Mouse (Mus musculus) stomach, embryonic 16.5 days (tissue): Measurements from ENCODE around the gene Acoxl. TPM values are rescaled to one million over a fixed set of nuclear protein-coding genes. Genes with fewer than 3 reads are reported as not detected.

Source experiments
- ATAC-seq: fragments of 200-750 bp; cut with Nextera tagmentation; 2 replicates; pipeline ENCODE4 v1.8.0; 2017; ENCODE audit warnings: moderate number of reproducible peaks, moderate TSS enrichment; ENCODE audit not compliant: insufficient read depth, low FRiP score
- H3K27ac ChIP-seq: fragments of 300-500 bp; sonication (generic); 2 replicates; pipeline ENCODE4 v1.5.1; 2014; ENCODE audit warnings: low read length
- H3K27me3 ChIP-seq: fragments of 300-500 bp; sonication (generic); 2 replicates; pipeline ENCODE4 v1.6.1; 2014; ENCODE audit warnings: low read length, control low read depth, mixed read lengths; ENCODE audit not compliant: control insufficient read depth, insufficient read depth
- H3K36me3 ChIP-seq: fragments of 300-500 bp; sonication (generic); 2 replicates; pipeline ENCODE4 v1.6.1; 2014; ENCODE audit warnings: low read length; ENCODE audit not compliant: control insufficient read depth, insufficient read depth
- H3K4me1 ChIP-seq: fragments of 300-500 bp; sonication (generic); 2 replicates; pipeline ENCODE4 v1.6.1; 2014; ENCODE audit warnings: low read length, control low read depth, mixed read lengths; ENCODE audit not compliant: control insufficient read depth, insufficient read depth
- H3K4me2 ChIP-seq: fragments of 300-500 bp; sonication (generic); 2 replicates; pipeline ENCODE4 v1.6.1; 2014; ENCODE audit warnings: low read depth, low read length, mixed read lengths
- H3K4me3 ChIP-seq: fragments of 300-500 bp; sonication (generic); replicated peaks from 2 replicates; pipeline ENCODE4 v1.5.1; 2014; ENCODE audit warnings: mild to moderate bottlenecking, low read length
- H3K9ac ChIP-seq: fragments of 300-500 bp; sonication (generic); 2 replicates; pipeline ENCODE4 v1.6.1; 2014; ENCODE audit warnings: low read length
- H3K9me3 ChIP-seq: fragments of 300-500 bp; sonication (generic); replicated peaks from 2 replicates; pipeline ENCODE4 v1.6.1; 2016; ENCODE audit warnings: low read length, control low read depth; ENCODE audit not compliant: control insufficient read depth
- WGBS: fragments of 180-500 bp; shearing (Covaris S2); extraction: QIAGEN DNeasy Blood & Tissue Kit; methylation state at CpG from one replicate; pipeline ENCODE4 v1.1.7; 2014; 5-methylcytosine and 5-hydroxymethylcytosine counted together
- polyA plus RNA-seq: library from polyadenylated mRNA; unstranded; fragments of >200 nt; fragmentation: Nextera tagmentation; extraction: Ambion mirVana; gene quantifications from 2 replicates; pipeline ENCODE4 v1.2.1, GENCODE M21; 2015

Gene Acoxl
- polyA plus RNA-seq, 1 experiment from 2014 or later, result 0.04 TPM

GRCm38 (mm10) chr2:128117605-128118004 is 278.9 kb downstream of the Acoxl start:
- no peak overlapping the region for H3K9ac ChIP-seq
- WGBS, result 80% methylated on average over 7 of the region's 7 CpGs
- H3K4me2 ChIP-seq, result no peak overlapping the region
- H3K36me3 ChIP-seq, result no peaks in the 10 kb centered on the region
- ATAC-seq, result no peak
- H3K9me3 ChIP-seq, result no peaks in the 10 kb centered on the region
- no peak overlapping the region for H3K27ac ChIP-seq
- no peaks in the 10 kb centered on the region for H3K27me3 ChIP-seq
- no peak overlapping the region for H3K4me3 ChIP-seq
- H3K4me1 ChIP-seq, result peaks cover 1% of the 10 kb centered on the region; the same call in 1 of the 2 replicates

GRCm38 (mm10) chr2:128118971-128119370 is 280.3 kb downstream of the Acoxl start:
- H3K4me2 ChIP-seq, result no peak overlapping the region
- H3K9me3 ChIP-seq, result no peaks in the 10 kb centered on the region
- no peak overlapping the region for H3K4me3 ChIP-seq
- H3K9ac ChIP-seq, result no peak overlapping the region
- WGBS, result 89% methylated on average over 9 of the region's 9 CpGs
- H3K27ac ChIP-seq, result no peak overlapping the region
- ATAC-seq, result no peak
- H3K27me3 ChIP-seq, result no peaks in the 10 kb centered on the region
- H3K36me3 ChIP-seq, result no peaks in the 10 kb centered on the region
- H3K4me1 ChIP-seq, result peaks cover 13% of the 10 kb centered on the region

- H3K27ac ChIP-seq, result no peak overlapping the region
- peaks cover 26% of the 10 kb centered on the region for H3K4me1 ChIP-seq
- WGBS, result 4% methylated on average over 9 of the region's 9 CpGs
- no peaks in the 10 kb centered on the region for H3K36me3 ChIP-seq
- peak overlapping the region; percentile 33 for H3K4me3 ChIP-seq
- H3K9ac ChIP-seq, result no peak overlapping the region; the same call in 1 of the 2 replicates
- ATAC-seq, result no peak
- peak overlapping the region; percentile 98 for H3K4me2 ChIP-seq
- peaks cover 12% of the 10 kb centered on the region for H3K27me3 ChIP-seq
- H3K9me3 ChIP-seq, result no peaks in the 10 kb centered on the region
Measured at GRCm38 (mm10) chr2:128122491-128122890, 283.8 kb downstream of the Acoxl start.

GRCm38 (mm10) chr2:128122891-128123771 is 284.5 kb downstream of the Acoxl start:
- H3K27ac ChIP-seq, result no peak overlapping the region
- H3K9me3 ChIP-seq, result no peaks in the 10 kb centered on the region
- peak overlapping the region; percentile 45 for H3K9ac ChIP-seq
- peak overlapping the region; percentile 98 for H3K4me2 ChIP-seq
- peak overlapping the region; percentile 33 for H3K4me3 ChIP-seq
- H3K4me1 ChIP-seq, result peaks cover 26% of the 10 kb centered on the region
- H3K36me3 ChIP-seq, result no peaks in the 10 kb centered on the region
- H3K27me3 ChIP-seq, result peaks cover 12% of the 10 kb centered on the region
- no peak for ATAC-seq
- 4% methylated on average over 40 of the region's 40 CpGs for WGBS

- Histone ChIP-seq H3K9me3 (no peaks in the 10 kb centered on the region), H3K4me3 (peak overlapping the region; percentile 33), H3K9ac (peak overlapping the region; percentile 33), H3K4me2 (peak overlapping the region; percentile 98), H3K36me3 (no peaks in the 10 kb centered on the region), H3K4me1 (peaks cover 31% of the 10 kb centered on the region), H3K27ac (no peak overlapping the region), H3K27me3 (peaks cover 12% of the 10 kb centered on the region)
- no peak for ATAC-seq
- WGBS, result 14% methylated on average over 23 of the region's 23 CpGs
Measured at GRCm38 (mm10) chr2:128123921-128124683, 285.4 kb downstream of the Acoxl start.

- peak overlapping the region; percentile 98 for H3K4me2 ChIP-seq
- no peak overlapping the region for H3K27ac ChIP-seq
- H3K27me3 ChIP-seq, result peaks cover 12% of the 10 kb centered on the region
- WGBS, result 24% methylated on average over 15 of the region's 15 CpGs
- no peak for ATAC-seq
- H3K4me3 ChIP-seq, result peak overlapping the region; percentile 73
- peak overlapping the region; percentile 81; the same call in 1 of the 2 replicates for H3K9ac ChIP-seq
- no peaks in the 10 kb centered on the region for H3K36me3 ChIP-seq
- H3K9me3 ChIP-seq, result no peaks in the 10 kb centered on the region
- peaks cover 31% of the 10 kb centered on the region for H3K4me1 ChIP-seq
Measured at GRCm38 (mm10) chr2:128124693-128125092, 286.0 kb downstream of the Acoxl start.

GRCm38 (mm10) chr2:128125635-128126470 is 287.2 kb downstream of the Acoxl start, which contains the start of gene Bcl2l11:
TSS of gene Bcl2l11 (plus strand) at chr2:128126038.
- Histone ChIP-seq H3K36me3 (no peaks in the 10 kb centered on the region), H3K4me3 (peak within 1 kb of the TSS; percentile 73), H3K4me2 (peak within 1 kb of the TSS; percentile 98), H3K27me3 (peaks cover 12% of the 10 kb centered on the region), H3K9ac (peak within 1 kb of the TSS; percentile 81), H3K9me3 (no peaks in the 10 kb centered on the region), H3K4me1 (peaks cover 31% of the 10 kb centered on the region), H3K27ac (peak within 1 kb of the TSS; percentile 93)
- ATAC-seq, result peak; percentile 87
- under 1% methylated on average over 75 of the region's 76 CpGs for WGBS

GRCm38 (mm10) chr2:128126591-128127051 is 287.9 kb downstream of the Acoxl start:
- Histone ChIP-seq H3K4me2 (peak overlapping the region; percentile 98), H3K27me3 (peaks cover 12% of the 10 kb centered on the region), H3K4me3 (peak overlapping the region; percentile 73), H3K9me3 (no peaks in the 10 kb centered on the region), H3K4me1 (peaks cover 31% of the 10 kb centered on the region), H3K9ac (peak overlapping the region; percentile 81), H3K36me3 (0 out of 2 replicates have a peak, but pooled peaks cover 5% of the 10 kb centered on the region), H3K27ac (peak overlapping the region; percentile 93)
- no peak for ATAC-seq
- under 1% methylated on average over 35 of the region's 35 CpGs for WGBS
